9 mouse cellular contexts compared by ENCODE assay signal in the genomic region with DNA sequence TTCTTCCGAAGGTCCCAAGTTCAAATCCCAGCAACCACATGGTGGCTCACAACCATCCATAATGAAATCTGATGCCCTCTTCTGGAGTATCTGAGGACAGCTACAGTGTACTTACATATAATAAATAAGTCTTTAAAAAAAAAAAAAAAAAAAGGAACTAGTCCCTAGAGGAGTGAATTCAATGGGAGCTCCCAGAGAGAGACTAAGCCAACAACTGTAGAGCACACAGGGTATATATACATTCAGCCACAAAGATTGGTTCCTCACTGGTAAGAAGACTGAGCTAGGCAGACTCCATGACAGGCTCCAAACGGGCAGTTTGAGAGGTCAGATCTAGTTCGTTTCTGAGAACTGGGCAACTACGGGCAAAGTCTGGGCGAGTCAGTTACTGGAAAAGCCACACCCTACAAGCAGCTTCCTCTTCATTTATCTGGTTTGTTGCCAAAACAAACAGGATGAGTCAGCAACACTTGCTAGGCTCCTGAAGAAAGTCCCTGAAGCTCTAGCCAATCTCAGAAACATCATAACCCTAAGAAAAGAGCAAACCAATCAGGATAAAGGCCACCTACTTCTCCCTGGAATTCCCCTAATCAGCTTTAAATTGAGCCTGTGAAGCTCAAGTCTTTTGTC. TPM values are rescaled to one million over a fixed set of nuclear protein-coding genes. Genes with fewer than 3 reads are reported as not detected.
DNase-seq lines count a peak whose midpoint lies in the region; ATAC-seq and TF ChIP-seq lines count a peak whose summit lies in the region.
"Had no signal": no experiment of that assay in that cellular context is flagged by ENCODE, and none has a peak within 500 bp of the region (broad histone marks: within the 10 kb centered on the region; RNA-seq: fewer than 3 reads in every experiment).

No protein-coding gene starts in this region.

- TF ChIP-seq EP300 in heart, postnatal 0 days (IDR thresholded peaks at IDR 0.05; ENCODE audit: low read depth): no peak

- intact Hi-C loops in gastrocnemius, postnatal 14 days (cut with DNase I; ENCODE audit: low total_unique reads): no loop called here

- H3K9me3 ChIP-seq in heart, postnatal 0 days (replicated peaks; ENCODE audit: control insufficient read depth, low read length): no peaks in the 10 kb centered on the region
- no peaks in the 10 kb centered on the region for H3K9me3 ChIP-seq in midbrain, embryonic 10.5 days (replicated peaks)
- H3K9me3 ChIP-seq: midbrain, embryonic 12.5 days had no signal

- ATAC-seq in heart, postnatal 0 days (ENCODE audit: insufficient read depth, low read depth): no peak

- no peaks in the 10 kb centered on the region for H3K4me1 ChIP-seq in heart, postnatal 0 days (ENCODE audit: control insufficient read depth, insufficient read depth)
- H3K4me1 ChIP-seq in midbrain, embryonic 10.5 days: no peaks in the 10 kb centered on the region; the same call in 1 of the 2 replicates

- no peak overlapping the region for H3K27ac ChIP-seq in heart, postnatal 0 days (ENCODE audit: low read depth)
- no peak overlapping the region for H3K27ac ChIP-seq in layer of hippocampus, adult 2 months
- no peak overlapping the region for H3K27ac ChIP-seq in midbrain, embryonic 10.5 days (replicated peaks)
- H3K27ac ChIP-seq: midbrain, embryonic 12.5 days had no signal

- no peaks in the 10 kb centered on the region for H3K27me3 ChIP-seq in heart, postnatal 0 days (ENCODE audit: control insufficient read depth, insufficient read depth, low read length)
- no peaks in the 10 kb centered on the region for H3K27me3 ChIP-seq in midbrain, embryonic 10.5 days (ENCODE audit: low read depth, poor library complexity, severe bottlenecking)
- H3K27me3 ChIP-seq: midbrain, embryonic 12.5 days had no signal

- no peak overlapping the region for H3K9ac ChIP-seq in heart, postnatal 0 days (replicated peaks; ENCODE audit: low read depth, low read length)
- H3K9ac ChIP-seq: midbrain, embryonic 12.5 days had no signal

- peak; percentile 40 for DNase-seq in gastrocnemius, adult 18-20 months (ENCODE audit: low spot score)
- no peak for DNase-seq in gastrocnemius, postnatal 14 days
- DNase-seq in adrenal gland, postnatal 25 days: peak; percentile 2
- peak; percentile 54 for DNase-seq in heart, postnatal 0 days (ENCODE audit: low spot score)
- peak; percentile 29 for DNase-seq in lung, postnatal 14 days
- DNase-seq in cerebellum, adult 9-11 months: no peak
- DNase-seq in layer of hippocampus, adult 2 months (ENCODE audit: low spot score in 2 of 2): no peak
- DNase-seq in midbrain, embryonic 10.5 days (ENCODE audit: low spot score): no peak

- no peaks in the 10 kb centered on the region for H3K36me3 ChIP-seq in heart, postnatal 0 days (replicated peaks; ENCODE audit: control insufficient read depth, insufficient read depth, low read length)
- no peaks in the 10 kb centered on the region for H3K36me3 ChIP-seq in midbrain, embryonic 10.5 days
- H3K36me3 ChIP-seq: midbrain, embryonic 12.5 days had no signal

- TF ChIP-seq CTCF in heart, postnatal 0 days (IDR thresholded peaks at IDR 0.05; ENCODE audit: low read depth): no peak
- no peak for TF ChIP-seq CTCF in layer of hippocampus, adult 2 months (conservative IDR thresholded peaks at IDR 0.05)

- WGBS in heart, postnatal 0 days: 49% methylated on average over 5 of the region's 5 CpGs
- WGBS in midbrain, embryonic 10.5 days: 80% methylated on average over 5 of the region's 5 CpGs

- no peak overlapping the region for H3K4me2 ChIP-seq in heart, postnatal 0 days (ENCODE audit: low read depth, low read length)
- H3K4me2 ChIP-seq: midbrain, embryonic 12.5 days had no signal

- no peak overlapping the region for H3K4me3 ChIP-seq in heart, postnatal 0 days (ENCODE audit: low read depth, low read length)
- H3K4me3 ChIP-seq in layer of hippocampus, adult 2 months: no peak overlapping the region
- no peak overlapping the region for H3K4me3 ChIP-seq in midbrain, embryonic 10.5 days
- H3K4me3 ChIP-seq: midbrain, embryonic 12.5 days had no signal

RNA-seq across cellular contexts. Expression of gene Amn1, which starts 4.9 kb away (rescaled TPM):
- 10 to 100 TPM; 13.4 to 15.6 TPM for total RNA-seq in gastrocnemius, adult 18-20 months (2021)
- 10 to 100 TPM; 10.0 to 12.5 TPM for total RNA-seq in gastrocnemius, postnatal 14 days (2021)
- total RNA-seq in adrenal gland, postnatal 25 days (2021): 28.5 and 31.1 TPM in 2 replicates
- 21.3 and 39.8 TPM in 2 replicates for total RNA-seq in heart, postnatal 0 days (2014; rRNA removed; ENCODE audit: low replicate concordance)
- 23.8 and 29.9 TPM in 2 replicates for polyA plus RNA-seq in heart, postnatal 0 days (2015; fragmentation: Nextera tagmentation; extraction: Ambion mirVana)
- total RNA-seq in layer of hippocampus, adult 2 months (2021): 10 to 100 TPM; 30.9 to 31.6 TPM
- polyA plus RNA-seq in midbrain, embryonic 10.5 days (2016; fragmentation: Nextera tagmentation; extraction: Ambion mirVana): 50.2 and 59.7 TPM in 2 replicates

RNA-seq across cellular contexts. Expression of gene Etfbkmt, which starts 53.7 kb away (rescaled TPM):
- total RNA-seq in gastrocnemius, adult 18-20 months (2021): 10 to 100 TPM in 1 of 2 experiments, 1 to 10 TPM in 1; 9.5 to 13.0 TPM
- total RNA-seq in gastrocnemius, postnatal 14 days (2021): 10 to 100 TPM in 1 of 2 experiments, 1 to 10 TPM in 1; 7.6 to 15.0 TPM
- total RNA-seq in adrenal gland, postnatal 25 days (2021): 15.8 and 24.3 TPM in 2 replicates
- 21.8 and 31.7 TPM in 2 replicates for total RNA-seq in heart, postnatal 0 days (2014; rRNA removed; ENCODE audit: low replicate concordance)
- polyA plus RNA-seq in heart, postnatal 0 days (2015; fragmentation: Nextera tagmentation; extraction: Ambion mirVana): 19.9 and 22.4 TPM in 2 replicates
- 1 to 10 TPM; 2.8 to 2.9 TPM for total RNA-seq in layer of hippocampus, adult 2 months (2021)
- polyA plus RNA-seq in midbrain, embryonic 10.5 days (2016; fragmentation: Nextera tagmentation; extraction: Ambion mirVana): 9.8 and 9.9 TPM in 2 replicates

Comparison
In these comparisons a context has a peak if more than half of its experiments do, and no peak if none do; other contexts are left out.
1. DNase-seq: peak in gastrocnemius, adult 18-20 months (single experiment), adrenal gland, postnatal 25 days (single experiment), heart, postnatal 0 days (single experiment) and lung, postnatal 14 days (single experiment); none in gastrocnemius, postnatal 14 days (single experiment), cerebellum, adult 9-11 months (single experiment), layer of hippocampus, adult 2 months (0 of 2) and midbrain, embryonic 10.5 days (single experiment).